Mouse (Mus musculus): ENCODE data around the gene Slc5a11. TPM values are rescaled to one million over a fixed set of nuclear protein-coding genes. Genes with fewer than 3 reads are reported as not detected.

Slc5a11 gene
- total and polyA plus RNA-seq, 2 experiments from 2014 or later = 0.17 to 0.29 TPM

DNA sequence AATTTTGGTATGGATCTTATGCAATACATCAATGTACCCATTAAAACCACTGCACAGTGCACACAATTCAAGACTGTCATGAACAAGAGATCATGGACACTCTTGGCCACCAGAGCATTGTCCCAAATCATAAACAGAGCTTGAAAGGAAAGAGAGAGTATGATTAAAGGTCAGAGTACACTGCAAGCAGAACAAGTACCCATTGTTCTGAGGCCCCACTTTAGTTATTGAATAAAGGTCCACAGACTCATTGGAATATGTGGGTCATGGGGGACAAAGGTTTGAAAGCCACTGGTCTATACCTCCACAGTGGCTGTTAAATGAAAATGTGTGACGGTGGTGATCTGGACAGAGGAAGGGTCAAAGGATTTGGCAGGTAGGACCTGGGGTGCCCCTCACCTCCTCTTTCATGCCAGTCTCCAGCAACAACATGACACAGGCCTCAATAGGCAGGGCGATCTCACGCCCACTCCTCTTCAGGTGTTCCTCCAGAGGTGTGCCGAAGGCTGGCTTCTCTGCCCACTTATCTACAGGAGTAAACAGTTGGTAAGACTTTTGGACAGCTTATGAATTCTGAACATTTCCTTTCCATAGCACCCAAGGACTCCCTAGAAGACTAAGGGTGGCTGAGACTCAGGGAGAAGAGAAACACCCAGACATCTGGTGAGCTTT is 93.4 kb downstream of the Slc5a11 start:
- Histone ChIP-seq H3K4me1 (ENCODE audit: insufficient read depth) (no peaks in the 10 kb centered on the region), H3K36me3 (ENCODE audit: insufficient read depth) (peaks cover 58% of the 10 kb centered on the region), H3K9ac (no peak overlapping the region), H3K27me3 (ENCODE audit: insufficient read depth, low read length) (no peaks in the 10 kb centered on the region), H3K4me3 (ENCODE audit: low read depth, low read length) (no peak overlapping the region), H3K4me2 (ENCODE audit: low read depth) (no peak overlapping the region), H3K27ac (ENCODE audit: low read depth, low read length) (no peak overlapping the region), H3K9me3 (ENCODE audit: low read length) (no peaks in the 10 kb centered on the region)
- ATAC-seq (no peak), DNase-seq (no peak)
- no peak for TF ChIP-seq CTCF (IDR thresholded peaks at IDR 0.05; ENCODE audit: low read depth)
- 91% methylated on average over 4 of the region's 4 CpGs for WGBS

DNA sequence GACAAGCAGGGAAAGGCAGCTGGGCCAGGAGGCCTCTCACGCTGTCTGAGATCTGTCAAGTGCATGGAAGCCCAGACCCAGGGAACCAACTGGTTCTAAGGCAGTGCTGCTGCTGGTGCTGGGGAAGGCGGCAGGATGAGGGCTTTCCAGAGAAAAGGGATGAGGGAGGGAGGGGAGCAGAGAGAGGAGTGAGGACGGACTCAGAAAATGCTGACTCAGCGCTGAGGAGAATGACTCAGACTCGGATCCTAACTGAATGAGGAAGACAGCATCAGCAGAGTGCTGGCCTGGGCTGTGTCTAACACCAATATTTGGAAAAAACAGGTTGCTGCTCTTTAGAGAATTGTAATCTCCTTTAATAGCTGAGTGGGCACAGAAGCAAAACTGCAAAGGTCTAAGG is 97.3 kb downstream of the Slc5a11 start:
- peaks cover 52% of the 10 kb centered on the region for H3K36me3 ChIP-seq (ENCODE audit: insufficient read depth)
- WGBS = 63% methylated on average over 5 of the region's 5 CpGs

DNA sequence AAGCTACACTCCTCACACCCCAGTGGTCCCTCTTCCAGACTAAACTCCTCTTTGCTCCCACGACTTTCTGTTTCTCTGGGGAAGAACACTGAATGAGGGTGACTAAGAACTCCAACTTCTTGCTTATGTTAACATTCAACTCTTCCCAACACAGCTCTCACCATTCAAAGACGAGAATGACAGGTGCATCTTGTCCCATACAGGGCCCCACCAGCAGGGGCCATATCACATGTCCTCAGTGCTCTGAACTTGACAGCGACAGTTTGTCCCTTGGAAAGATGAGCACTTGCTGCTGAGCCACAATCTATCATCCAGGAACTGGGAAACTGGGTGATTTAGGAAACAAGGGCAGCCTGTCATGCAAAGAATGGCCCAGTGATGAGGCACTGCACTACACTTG is 98.2 kb downstream of the Slc5a11 start:
- H3K27me3 ChIP-seq (ENCODE audit: insufficient read depth, low read length) = no peaks in the 10 kb centered on the region
- no peaks in the 10 kb centered on the region for H3K9me3 ChIP-seq (ENCODE audit: low read length)
- H3K4me3 ChIP-seq (ENCODE audit: low read depth, low read length) = no peak overlapping the region
- H3K36me3 ChIP-seq (ENCODE audit: insufficient read depth) = peaks cover 51% of the 10 kb centered on the region
- H3K9ac ChIP-seq = no peak overlapping the region
- DNase-seq (no peak), ATAC-seq (no peak)
- 87% methylated on average over 3 of the region's 3 CpGs for WGBS
- H3K4me2 ChIP-seq (ENCODE audit: low read depth) = no peak overlapping the region
- H3K4me1 ChIP-seq (ENCODE audit: insufficient read depth) = no peaks in the 10 kb centered on the region
- TF ChIP-seq CTCF (IDR thresholded peaks at IDR 0.05; ENCODE audit: low read depth) = no peak
- no peak overlapping the region for H3K27ac ChIP-seq (ENCODE audit: low read depth, low read length)

More for the DNA sequence above, 97.3 kb downstream of the Slc5a11 start:
- no peak overlapping the region for H3K4me2 ChIP-seq (ENCODE audit: low read depth)
- H3K4me1 ChIP-seq (ENCODE audit: insufficient read depth) = no peaks in the 10 kb centered on the region
- no peak overlapping the region for H3K4me3 ChIP-seq (ENCODE audit: low read depth, low read length)
- no peaks in the 10 kb centered on the region for H3K9me3 ChIP-seq (ENCODE audit: low read length)
- H3K27ac ChIP-seq (ENCODE audit: low read depth, low read length) = no peak overlapping the region
- no peak for DNase-seq
- no peak for ATAC-seq
- no peaks in the 10 kb centered on the region for H3K27me3 ChIP-seq (ENCODE audit: insufficient read depth, low read length)
- no peak for TF ChIP-seq CTCF (IDR thresholded peaks at IDR 0.05; ENCODE audit: low read depth)
- H3K9ac ChIP-seq = no peak overlapping the region

DNA sequence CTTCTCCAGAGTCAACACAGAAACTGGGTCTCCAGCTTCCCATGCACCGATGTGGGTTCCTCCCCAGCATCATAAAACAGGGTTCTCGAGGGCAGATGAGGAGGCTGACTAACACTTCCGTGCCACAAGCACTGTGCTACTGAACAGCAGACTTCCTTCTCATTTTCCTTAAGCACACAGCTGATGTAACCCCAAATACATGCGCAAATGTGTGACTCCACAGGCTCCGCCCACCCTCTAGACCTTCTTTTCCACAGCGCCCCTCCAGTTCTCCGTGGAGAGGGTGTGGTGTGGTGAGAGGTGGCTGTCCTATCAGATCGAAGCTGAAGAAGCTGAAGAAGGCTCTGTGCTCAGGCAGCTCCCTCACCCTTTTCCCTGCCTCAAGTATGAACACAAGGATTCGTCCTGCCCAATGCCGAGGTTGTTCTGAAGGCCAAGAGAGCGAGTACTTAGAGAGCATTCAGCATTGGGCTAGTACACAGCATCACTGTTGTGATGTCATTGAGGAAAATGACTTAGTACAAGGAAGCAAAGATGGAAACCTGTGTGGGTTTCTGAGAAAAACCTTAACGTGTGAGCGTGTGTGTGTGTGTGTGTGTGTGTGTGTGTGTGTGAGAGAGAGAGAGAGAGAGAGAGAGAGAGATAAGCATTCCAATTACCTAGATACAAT is 108.0 kb downstream of the Slc5a11 start:
- no peak for TF ChIP-seq CTCF (IDR thresholded peaks at IDR 0.05; ENCODE audit: low read depth)
- peaks cover 39% of the 10 kb centered on the region for H3K36me3 ChIP-seq (ENCODE audit: insufficient read depth)
- no peak for ATAC-seq
- H3K9me3 ChIP-seq (ENCODE audit: low read length) = no peaks in the 10 kb centered on the region
- H3K27ac ChIP-seq (ENCODE audit: low read depth, low read length) = no peak overlapping the region
- H3K4me2 ChIP-seq (ENCODE audit: low read depth) = no peak overlapping the region
- DNase-seq = no peak
- no peak overlapping the region for H3K4me3 ChIP-seq (ENCODE audit: low read depth, low read length)
- 87% methylated on average over 13 of the region's 13 CpGs for WGBS
- no peak overlapping the region for H3K9ac ChIP-seq
- no peaks in the 10 kb centered on the region for H3K27me3 ChIP-seq (ENCODE audit: insufficient read depth, low read length)
- H3K4me1 ChIP-seq (ENCODE audit: insufficient read depth) = no peaks in the 10 kb centered on the region

Other genes with a start within 250 kb of the Slc5a11 start
- gene Rbbp6, start 249.1 kb upstream of the Slc5a11 start, total RNA-seq (2014; rRNA removed) = 35.1 and 53.6 TPM in 2 replicates
- 18.4 and 21.4 TPM in 2 replicates for gene Rbbp6, start 249.1 kb upstream of the Slc5a11 start, polyA plus RNA-seq (2015; fragmentation: Nextera tagmentation; extraction: Ambion mirVana)
- 38.4 and 48.0 TPM in 2 replicates for gene Tnrc6a, start 90.9 kb upstream of the Slc5a11 start, total RNA-seq (2014; rRNA removed)
- gene Tnrc6a, start 90.9 kb upstream of the Slc5a11 start, polyA plus RNA-seq (2015; fragmentation: Nextera tagmentation; extraction: Ambion mirVana) = 30.8 and 40.7 TPM in 2 replicates
- 93.1 and 105 TPM in 2 replicates for gene Lcmt1, start 155.0 kb downstream of the Slc5a11 start, total RNA-seq (2014; rRNA removed)
- 118 and 122 TPM in 2 replicates for gene Lcmt1, start 155.0 kb downstream of the Slc5a11 start, polyA plus RNA-seq (2015; fragmentation: Nextera tagmentation; extraction: Ambion mirVana)
- gene Arhgap17, start 155.1 kb downstream of the Slc5a11 start, total RNA-seq (2014; rRNA removed) = 6.0 and 8.1 TPM in 2 replicates
- 5.2 and 5.4 TPM in 2 replicates for gene Arhgap17, start 155.1 kb downstream of the Slc5a11 start, polyA plus RNA-seq (2015; fragmentation: Nextera tagmentation; extraction: Ambion mirVana)
- not detected in 2 replicates for gene Aqp8, start 247.5 kb downstream of the Slc5a11 start, total RNA-seq (2014; rRNA removed)
- gene Aqp8, start 247.5 kb downstream of the Slc5a11 start, polyA plus RNA-seq (2015; fragmentation: Nextera tagmentation; extraction: Ambion mirVana) = not detected in 2 replicates